26 mouse cellular contexts compared by ENCODE assay signal in genomic region chr5:137320996-137321395, GRCm38 (mm10). TPM values are rescaled to one million over a fixed set of nuclear protein-coding genes. Genes with fewer than 3 reads are reported as not detected.
"Had no signal": no experiment of that assay in that cellular context is flagged by ENCODE, and none has a peak within 500 bp of the region (broad histone marks: within the 10 kb centered on the region; RNA-seq: fewer than 3 reads in every experiment).

No protein-coding gene starts in this region.

- ATAC-seq: inflammation-experienced regulatory T-cells, adult 6 months; intestine, embryonic 16.5 days; midbrain, embryonic 13.5 days; midbrain, embryonic 16.5 days had no signal

- H3K9ac ChIP-seq: limb, embryonic 12.5 days; limb, embryonic 15.5 days; lung, embryonic 15.5 days; midbrain, embryonic 13.5 days; neural tube, embryonic 13.5 days; stomach, embryonic 15.5 days had no signal

- H3K4me3 ChIP-seq: limb, embryonic 12.5 days; limb, embryonic 15.5 days; lung, embryonic 15.5 days; midbrain, embryonic 10.5 days; midbrain, embryonic 13.5 days; myocyte; neural tube, embryonic 13.5 days; stomach, embryonic 15.5 days had no signal

- H3K27ac ChIP-seq: limb, embryonic 12.5 days; limb, embryonic 15.5 days; lung, embryonic 15.5 days; midbrain, embryonic 10.5 days; midbrain, embryonic 13.5 days; neural tube, embryonic 13.5 days; stomach, embryonic 15.5 days had no signal

- H3K4me1 ChIP-seq: limb, embryonic 12.5 days; limb, embryonic 15.5 days; lung, embryonic 15.5 days; midbrain, embryonic 10.5 days; midbrain, embryonic 13.5 days; neural tube, embryonic 13.5 days; stomach, embryonic 15.5 days had no signal

- H3K27me3 ChIP-seq: limb, embryonic 12.5 days; limb, embryonic 15.5 days; lung, embryonic 15.5 days; midbrain, embryonic 13.5 days; neural tube, embryonic 13.5 days; stomach, embryonic 15.5 days had no signal

- H3K9me3 ChIP-seq: limb, embryonic 12.5 days; limb, embryonic 15.5 days; lung, embryonic 15.5 days; midbrain, embryonic 10.5 days; midbrain, embryonic 13.5 days; neural tube, embryonic 13.5 days; stomach, embryonic 15.5 days had no signal

- H3K4me2 ChIP-seq: limb, embryonic 12.5 days; limb, embryonic 15.5 days; lung, embryonic 15.5 days; midbrain, embryonic 13.5 days; neural tube, embryonic 13.5 days; stomach, embryonic 15.5 days had no signal

- DNase-seq: kidney, adult 18-20 months; kidney, adult 9 months; kidney, postnatal 14 days; kidney, postnatal 4 days; left cerebral cortex, postnatal 4 days; lung, postnatal 10 days; lung, postnatal 36 days; retina, postnatal 1 day; right cerebral cortex, postnatal 25 days; spleen, adult 18-20 months; thymus, adult 18-20 months; thymus, postnatal 14 days; thymus, postnatal 4 days had no signal

RNA-seq across cellular contexts. Expression of gene Ephb4, which starts 28.9 kb away (rescaled TPM):
- total RNA-seq: monocyte, adult 5-6 weeks; neutrophil, adult 5-6 weeks had no signal
- polyA plus RNA-seq: inflammation-experienced regulatory T-cells, adult 6 months had no signal
